Mouse (Mus musculus): ENCODE measurements around the gene Ror1. TPM values are rescaled to one million over a fixed set of nuclear protein-coding genes. Genes with fewer than 3 reads are reported as not detected.

Gene Ror1
- polyA plus RNA-seq, 1 experiment, result 0.27 TPM

- H3K9me3 ChIP-seq (replicated peaks; ENCODE audit: control insufficient read depth, insufficient read depth, low read length, poor library complexity, severe bottlenecking), result no peaks in the 10 kb centered on the region
- TF ChIP-seq POLR2A (IDR thresholded peaks at IDR 0.05; ENCODE audit: insufficient read depth, low read length) (no peak), EP300 (IDR thresholded peaks at IDR 0.05; ENCODE audit: insufficient read depth, low read depth, low read length) (no peak), CTCF (IDR thresholded peaks at IDR 0.05; ENCODE audit: low read depth, low read length) (no peak)
- H3K36me3 ChIP-seq (ENCODE audit: control insufficient read depth, insufficient read depth, low read length, poor library complexity, severe bottlenecking), result no peaks in the 10 kb centered on the region
- H3K27me3 ChIP-seq (ENCODE audit: control insufficient read depth, insufficient read depth, low read length, poor library complexity, severe bottlenecking), result no peaks in the 10 kb centered on the region
- no peak overlapping the region for H3K27ac ChIP-seq (ENCODE audit: insufficient read depth, low read length)
- H3K4me3 ChIP-seq (ENCODE audit: low read depth, low read length), result no peak overlapping the region
- H3K4me1 ChIP-seq (ENCODE audit: control insufficient read depth, insufficient read depth, low read length), result no peaks in the 10 kb centered on the region
- H3K9ac ChIP-seq (ENCODE audit: low read depth, poor library complexity, severe bottlenecking), result no peak overlapping the region
Observed at GRCm38 (mm10) chr4:100315066-100315465, 219.5 kb downstream of the Ror1 start.

DNA sequence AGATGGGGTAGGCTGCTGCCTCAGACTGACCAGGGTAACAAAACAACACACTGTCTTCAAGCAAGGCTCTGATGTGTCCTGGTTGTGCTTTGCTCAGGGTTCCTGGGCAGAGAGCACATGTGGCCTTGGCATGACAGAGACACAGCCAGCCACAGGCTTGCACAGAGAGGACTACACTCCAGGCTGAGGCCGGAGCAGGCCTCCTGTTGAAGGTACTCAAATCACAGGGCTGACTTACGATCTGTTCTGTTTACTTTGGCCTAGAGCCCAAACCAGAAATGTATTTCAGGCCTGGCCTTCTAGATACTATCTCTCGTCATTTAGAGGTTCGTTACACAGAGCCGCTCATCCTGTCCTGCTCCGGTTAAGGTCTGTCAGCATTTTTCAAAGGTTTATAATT is 226.2 kb downstream of the Ror1 start:
- no peaks in the 10 kb centered on the region for H3K9me3 ChIP-seq (replicated peaks; ENCODE audit: control insufficient read depth, insufficient read depth, low read length, poor library complexity, severe bottlenecking)
- no peak overlapping the region for H3K4me3 ChIP-seq (ENCODE audit: low read depth, low read length)
- no peaks in the 10 kb centered on the region for H3K36me3 ChIP-seq (ENCODE audit: control insufficient read depth, insufficient read depth, low read length, poor library complexity, severe bottlenecking)
- H3K27ac ChIP-seq (ENCODE audit: insufficient read depth, low read length), result no peak overlapping the region
- no peaks in the 10 kb centered on the region for H3K4me1 ChIP-seq (ENCODE audit: control insufficient read depth, insufficient read depth, low read length)
- H3K27me3 ChIP-seq (ENCODE audit: control insufficient read depth, insufficient read depth, low read length, poor library complexity, severe bottlenecking), result no peaks in the 10 kb centered on the region
- H3K9ac ChIP-seq (ENCODE audit: low read depth, poor library complexity, severe bottlenecking), result no peak overlapping the region
- TF ChIP-seq POLR2A (IDR thresholded peaks at IDR 0.05; ENCODE audit: insufficient read depth, low read length), result no peak
- no peak for TF ChIP-seq EP300 (IDR thresholded peaks at IDR 0.05; ENCODE audit: insufficient read depth, low read depth, low read length)
- no peak for TF ChIP-seq CTCF (IDR thresholded peaks at IDR 0.05; ENCODE audit: low read depth, low read length)

DNA sequence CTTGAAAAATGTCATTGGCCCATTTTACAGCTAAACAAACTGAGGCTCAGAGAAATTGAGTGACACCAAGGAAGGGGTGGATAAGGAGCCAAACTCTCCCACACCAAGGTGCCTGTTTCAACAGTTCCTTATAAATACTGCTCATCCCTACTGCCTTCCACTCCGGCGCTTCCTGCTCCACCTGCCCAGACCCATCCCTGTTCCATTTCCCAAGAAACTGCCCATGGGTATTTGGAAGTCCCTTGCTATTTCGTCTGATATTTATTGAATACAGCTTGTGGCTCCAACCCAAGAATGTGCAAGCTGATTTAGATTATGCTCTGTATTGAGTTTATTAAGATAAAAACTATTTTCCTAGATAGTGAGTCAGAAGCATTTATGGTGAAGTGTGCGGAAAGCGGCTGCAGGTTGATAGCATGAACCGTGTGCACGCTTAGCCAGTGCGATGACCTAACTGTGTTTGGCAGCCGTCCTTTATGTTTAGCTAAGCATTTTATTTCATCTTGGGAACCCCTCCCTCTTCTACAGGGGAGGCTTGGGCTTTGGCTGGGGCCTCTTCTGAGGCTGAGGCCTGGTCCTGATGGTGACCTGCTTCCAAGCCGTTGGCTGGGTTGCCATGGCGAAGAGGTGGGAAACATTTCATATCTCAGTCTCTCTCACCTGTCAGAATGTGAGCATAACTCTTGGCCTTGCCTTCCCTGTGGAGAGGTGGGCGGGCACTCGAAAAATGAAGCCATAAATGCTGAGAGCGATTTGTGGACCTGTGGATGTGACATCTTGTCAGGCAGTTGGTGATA is 229.3 kb downstream of the Ror1 start:
- H3K27ac ChIP-seq (ENCODE audit: insufficient read depth, low read length), result no peak overlapping the region
- H3K36me3 ChIP-seq (ENCODE audit: control insufficient read depth, insufficient read depth, low read length, poor library complexity, severe bottlenecking), result no peaks in the 10 kb centered on the region
- no peaks in the 10 kb centered on the region for H3K9me3 ChIP-seq (replicated peaks; ENCODE audit: control insufficient read depth, insufficient read depth, low read length, poor library complexity, severe bottlenecking)
- no peak overlapping the region for H3K4me3 ChIP-seq (ENCODE audit: low read depth, low read length)
- H3K27me3 ChIP-seq (ENCODE audit: control insufficient read depth, insufficient read depth, low read length, poor library complexity, severe bottlenecking), result no peaks in the 10 kb centered on the region
- no peak for TF ChIP-seq CTCF (IDR thresholded peaks at IDR 0.05; ENCODE audit: low read depth, low read length)
- TF ChIP-seq EP300 (IDR thresholded peaks at IDR 0.05; ENCODE audit: insufficient read depth, low read depth, low read length), result no peak
- TF ChIP-seq POLR2A (IDR thresholded peaks at IDR 0.05; ENCODE audit: insufficient read depth, low read length), result no peak
- no peaks in the 10 kb centered on the region for H3K4me1 ChIP-seq (ENCODE audit: control insufficient read depth, insufficient read depth, low read length)
- H3K9ac ChIP-seq (ENCODE audit: low read depth, poor library complexity, severe bottlenecking), result no peak overlapping the region

DNA sequence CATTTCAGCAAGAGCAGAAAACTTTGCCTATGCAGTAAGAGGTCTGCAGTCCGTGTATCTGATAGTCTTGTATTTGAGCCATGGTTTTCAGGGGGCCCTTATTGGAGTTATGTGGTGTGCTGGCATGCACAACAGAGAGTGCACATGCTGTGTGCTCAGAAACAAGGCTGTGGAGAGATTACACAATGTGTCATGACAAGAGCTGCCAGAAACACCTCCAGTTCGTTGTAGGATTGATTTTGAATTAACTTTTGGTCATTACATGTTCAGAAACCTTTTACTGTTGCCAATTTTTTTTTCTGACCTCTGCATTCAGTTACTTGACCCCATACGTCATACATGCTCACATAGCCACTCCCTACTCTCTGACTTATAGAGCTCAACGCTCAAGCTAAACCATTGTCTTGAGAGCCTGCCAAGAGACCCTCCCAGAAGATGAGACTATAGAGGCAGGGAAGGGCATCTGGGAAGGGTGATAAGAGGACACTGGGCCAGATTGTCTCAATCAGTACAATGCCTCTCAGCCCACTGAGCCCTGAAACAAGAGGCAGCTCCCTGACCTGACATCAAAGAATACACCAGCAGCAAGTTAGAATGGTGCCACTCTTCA is 232.9 kb downstream of the Ror1 start:
- no peak overlapping the region for H3K4me3 ChIP-seq (ENCODE audit: low read depth, low read length)
- H3K9ac ChIP-seq (ENCODE audit: low read depth, poor library complexity, severe bottlenecking), result no peak overlapping the region
- H3K27ac ChIP-seq (ENCODE audit: insufficient read depth, low read length), result no peak overlapping the region
- H3K4me1 ChIP-seq (ENCODE audit: control insufficient read depth, insufficient read depth, low read length), result no peaks in the 10 kb centered on the region
- no peaks in the 10 kb centered on the region for H3K36me3 ChIP-seq (ENCODE audit: control insufficient read depth, insufficient read depth, low read length, poor library complexity, severe bottlenecking)
- no peaks in the 10 kb centered on the region for H3K9me3 ChIP-seq (replicated peaks; ENCODE audit: control insufficient read depth, insufficient read depth, low read length, poor library complexity, severe bottlenecking)
- no peak for TF ChIP-seq CTCF (IDR thresholded peaks at IDR 0.05; ENCODE audit: low read depth, low read length)
- no peak for TF ChIP-seq EP300 (IDR thresholded peaks at IDR 0.05; ENCODE audit: insufficient read depth, low read depth, low read length)
- no peak for TF ChIP-seq POLR2A (IDR thresholded peaks at IDR 0.05; ENCODE audit: insufficient read depth, low read length)
- H3K27me3 ChIP-seq (ENCODE audit: control insufficient read depth, insufficient read depth, low read length, poor library complexity, severe bottlenecking), result no peaks in the 10 kb centered on the region

DNA sequence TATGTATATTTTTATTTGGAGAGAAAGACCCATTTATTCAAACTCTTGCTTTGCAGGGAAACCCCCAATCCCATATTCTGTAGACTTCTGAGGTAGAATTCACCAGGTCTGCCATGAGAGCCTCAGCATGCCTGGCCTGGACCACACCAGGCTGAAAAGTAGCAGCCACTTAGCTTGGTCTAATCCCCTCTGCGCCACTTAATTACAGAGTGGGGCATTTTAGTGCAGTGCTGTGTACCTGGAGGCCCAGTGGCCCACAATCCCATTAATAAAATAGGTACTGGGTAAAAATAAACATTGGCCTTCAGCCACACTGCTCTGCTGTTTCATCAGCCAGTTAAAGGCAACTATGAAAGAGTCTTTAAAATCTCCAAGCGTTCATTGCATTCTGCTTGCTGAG is 239.6 kb downstream of the Ror1 start:
- no peaks in the 10 kb centered on the region for H3K9me3 ChIP-seq (replicated peaks; ENCODE audit: control insufficient read depth, insufficient read depth, low read length, poor library complexity, severe bottlenecking)
- no peak overlapping the region for H3K27ac ChIP-seq (ENCODE audit: insufficient read depth, low read length)
- H3K27me3 ChIP-seq (ENCODE audit: control insufficient read depth, insufficient read depth, low read length, poor library complexity, severe bottlenecking), result no peaks in the 10 kb centered on the region
- no peaks in the 10 kb centered on the region for H3K36me3 ChIP-seq (ENCODE audit: control insufficient read depth, insufficient read depth, low read length, poor library complexity, severe bottlenecking)
- H3K4me1 ChIP-seq (ENCODE audit: control insufficient read depth, insufficient read depth, low read length), result no peaks in the 10 kb centered on the region
- H3K9ac ChIP-seq (ENCODE audit: low read depth, poor library complexity, severe bottlenecking), result no peak overlapping the region
- H3K4me3 ChIP-seq (ENCODE audit: low read depth, low read length), result no peak overlapping the region
- TF ChIP-seq EP300 (IDR thresholded peaks at IDR 0.05; ENCODE audit: insufficient read depth, low read depth, low read length) (no peak), CTCF (IDR thresholded peaks at IDR 0.05; ENCODE audit: low read depth, low read length) (no peak), POLR2A (IDR thresholded peaks at IDR 0.05; ENCODE audit: insufficient read depth, low read length) (no peak)

GRCm38 (mm10) chr4:100347791-100348190 is 252.2 kb downstream of the Ror1 start:
- H3K4me1 ChIP-seq (ENCODE audit: control insufficient read depth, insufficient read depth, low read length), result no peaks in the 10 kb centered on the region
- TF ChIP-seq POLR2A (IDR thresholded peaks at IDR 0.05; ENCODE audit: insufficient read depth, low read length) (no peak), EP300 (IDR thresholded peaks at IDR 0.05; ENCODE audit: insufficient read depth, low read depth, low read length) (no peak), CTCF (IDR thresholded peaks at IDR 0.05; ENCODE audit: low read depth, low read length) (no peak)

More at GRCm38 (mm10) chr4:100347791-100348190, 252.2 kb downstream of the Ror1 start:
- Histone ChIP-seq H3K36me3 (ENCODE audit: control insufficient read depth, insufficient read depth, low read length, poor library complexity, severe bottlenecking) (no peaks in the 10 kb centered on the region), H3K9me3 (replicated peaks; ENCODE audit: control insufficient read depth, insufficient read depth, low read length, poor library complexity, severe bottlenecking) (no peaks in the 10 kb centered on the region), H3K27me3 (ENCODE audit: control insufficient read depth, insufficient read depth, low read length, poor library complexity, severe bottlenecking) (no peaks in the 10 kb centered on the region), H3K9ac (ENCODE audit: low read depth, poor library complexity, severe bottlenecking) (no peak overlapping the region), H3K27ac (ENCODE audit: insufficient read depth, low read length) (no peak overlapping the region), H3K4me3 (ENCODE audit: low read depth, low read length) (no peak overlapping the region)
